Mouse (Mus musculus) midbrain, embryonic 14.5 days (tissue): ENCODE measurements around the gene Fgr. TPM values are rescaled to one million over a fixed set of nuclear protein-coding genes. Genes with fewer than 3 reads are reported as not detected.

ENCODE experiments used
- ATAC-seq: fragments of 200-750 bp; cut with Nextera tagmentation; 2 replicates; pipeline ENCODE4 v1.8.0; 2017; ENCODE audit warnings: moderate number of reproducible peaks, moderate library complexity; ENCODE audit not compliant: low FRiP score, low TSS enrichment
- DNase-seq: peaks from one replicate; pipeline ENCODE4 v3.0.0-alpha.2; 2015
- H3K27ac ChIP-seq: fragments of 300-500 bp; sonication (generic); replicated peaks from 2 replicates; pipeline ENCODE4 v1.5.1; 2014; ENCODE audit warnings: mild to moderate bottlenecking, low read depth, low read length, moderate library complexity
- H3K27me3 ChIP-seq: fragments of 300-500 bp; sonication (generic); 2 replicates; pipeline ENCODE4 v1.6.1; 2014; ENCODE audit warnings: low read length, control low read depth, mixed read lengths; ENCODE audit not compliant: control insufficient read depth, insufficient read depth
- H3K36me3 ChIP-seq: fragments of 300-500 bp; sonication (generic); 2 replicates; pipeline ENCODE4 v1.6.1; 2014; ENCODE audit warnings: low read length, control low read depth; ENCODE audit not compliant: control insufficient read depth, insufficient read depth
- H3K4me1 ChIP-seq: fragments of 300-500 bp; sonication (generic); 2 replicates; pipeline ENCODE4 v1.6.1; 2014; ENCODE audit warnings: mild to moderate bottlenecking, antibody characterized with exemption, low read length, control low read depth; ENCODE audit not compliant: control insufficient read depth, insufficient read depth
- H3K4me2 ChIP-seq: fragments of 300-500 bp; sonication (generic); 2 replicates; pipeline ENCODE4 v1.6.1; 2014; ENCODE audit warnings: mild to moderate bottlenecking, low read length, moderate library complexity
- H3K4me3 ChIP-seq: fragments of 300-500 bp; sonication (generic); replicated peaks from 2 replicates; pipeline ENCODE4 v1.5.1; 2014; ENCODE audit warnings: low read depth, low read length
- H3K9ac ChIP-seq: fragments of 300-500 bp; sonication (generic); replicated peaks from 2 replicates; pipeline ENCODE4 v1.6.1; 2014; ENCODE audit warnings: mild to moderate bottlenecking, low read length, moderate library complexity
- H3K9me3 ChIP-seq: fragments of 300-500 bp; sonication (generic); 2 replicates; pipeline ENCODE4 v1.6.1; 2016; ENCODE audit warnings: low read length, control low read depth, mixed read lengths; ENCODE audit not compliant: control insufficient read depth
- WGBS: fragments of 180-500 bp; shearing (Covaris S2); extraction: QIAGEN DNeasy Blood & Tissue Kit; methylation state at CpG from one replicate; pipeline ENCODE4 v1.1.7; 2014; 5-methylcytosine and 5-hydroxymethylcytosine counted together
- polyA plus RNA-seq: library from polyadenylated mRNA; unstranded; fragments of >200 nt; fragmentation: Nextera tagmentation; extraction: Ambion mirVana; gene quantifications from 2 replicates; pipeline ENCODE4 v1.2.1, GENCODE M21; 2014

The Fgr gene
- polyA plus RNA-seq, 1 experiment from 2014 or later: 0.08 TPM

GRCm38 (mm10) chr4:133051550-133051865, 77.6 kb downstream of the Fgr start:
- 0 out of 2 replicates have a peak overlapping the region, but pooled peaks have one; percentile 1 for H3K4me2 ChIP-seq
- H3K9me3 ChIP-seq: no peaks in the 10 kb centered on the region
- WGBS: 45% methylated on average over 14 of the region's 14 CpGs
- H3K36me3 ChIP-seq: peaks cover 9% of the 10 kb centered on the region
- H3K4me3 ChIP-seq: no peak overlapping the region
- peaks cover 73% of the 10 kb centered on the region for H3K4me1 ChIP-seq
- no peak overlapping the region; the same call in 1 of the 2 replicates for H3K9ac ChIP-seq
- DNase-seq: no peak
- ATAC-seq: no peak
- H3K27me3 ChIP-seq: no peaks in the 10 kb centered on the region
- H3K27ac ChIP-seq: peak overlapping the region; percentile 68

Other genes with a start within 250 kb of the Fgr start
- gene Xkr8, start 241.5 kb upstream of the Fgr start, polyA plus RNA-seq: 5.2 and 5.6 TPM in 2 replicates
- 0.35 and 0.54 TPM in 2 replicates for gene Smpdl3b, start 216.8 kb upstream of the Fgr start, polyA plus RNA-seq
- gene Rpa2, start 205.8 kb upstream of the Fgr start, polyA plus RNA-seq: 34.1 and 38.1 TPM in 2 replicates
- gene Themis2, start 177.7 kb upstream of the Fgr start, polyA plus RNA-seq: 0.09 and 1.6 TPM in 2 replicates
- gene Ppp1r8, start 130.9 kb upstream of the Fgr start, polyA plus RNA-seq: 56.8 and 75.5 TPM in 2 replicates
- gene Stx12, start 89.6 kb upstream of the Fgr start, polyA plus RNA-seq: 192 and 197 TPM in 2 replicates
- gene Fam76a, start 51.5 kb upstream of the Fgr start, polyA plus RNA-seq: 41.9 and 47.5 TPM in 2 replicates
- gene Ahdc1, start 37.2 kb downstream of the Fgr start, polyA plus RNA-seq: 13.0 and 15.3 TPM in 2 replicates
- gene Wasf2, start 156.4 kb downstream of the Fgr start, polyA plus RNA-seq: 19.6 and 23.1 TPM in 2 replicates
- 0.95 and 2.9 TPM in 2 replicates for gene Cd164l2, start 238.0 kb downstream of the Fgr start, polyA plus RNA-seq
- 1.3 and 2.4 TPM in 2 replicates for gene Gpr3, start 238.4 kb downstream of the Fgr start, polyA plus RNA-seq